Comparison of ENCODE assay signal across 22 mouse cellular contexts in genomic region chr2:178949103-178949502, GRCm38 (mm10).
DNase-seq lines count a peak whose midpoint lies in the region; ATAC-seq lines count a peak whose summit lies in the region.
"Had no signal": no experiment of that assay in that cellular context is flagged by ENCODE, and none has a peak within 500 bp of the region (broad histone marks: within the 10 kb centered on the region; RNA-seq: fewer than 3 reads in every experiment).

No protein-coding gene starts in this region.

- no peak for ATAC-seq in hindbrain, embryonic 12.5 days (ENCODE audit: low FRiP score)
- peak; percentile 54 for ATAC-seq in midbrain, embryonic 12.5 days (ENCODE audit: low FRiP score, low read depth)
- ATAC-seq in midbrain, embryonic 15.5 days (replicated peaks), result no peak
- no peak for ATAC-seq in midbrain, embryonic 14.5 days (ENCODE audit: low FRiP score, low TSS enrichment)
- ATAC-seq: Patski had no signal

- 24% methylated on average over 4 of the region's 4 CpGs for WGBS in hindbrain, embryonic 10.5 days
- 17% methylated on average over 4 of the region's 4 CpGs for WGBS in hindbrain, embryonic 12.5 days
- WGBS in midbrain, embryonic 12.5 days, result 31% methylated on average over 4 of the region's 4 CpGs
- WGBS in midbrain, embryonic 15.5 days, result 23% methylated on average over 4 of the region's 4 CpGs
- 24% methylated on average over 4 of the region's 4 CpGs for WGBS in midbrain, embryonic 14.5 days

- 0 out of 2 replicates have a peak overlapping the region, but pooled peaks have one; percentile 23 for H3K27ac ChIP-seq in hindbrain, embryonic 10.5 days
- no peak overlapping the region for H3K27ac ChIP-seq in hindbrain, embryonic 12.5 days
- no peak overlapping the region for H3K27ac ChIP-seq in midbrain, embryonic 12.5 days (replicated peaks)
- H3K27ac ChIP-seq in midbrain, embryonic 15.5 days, result no peak overlapping the region
- no peak overlapping the region for H3K27ac ChIP-seq in midbrain, embryonic 14.5 days (replicated peaks; ENCODE audit: low read depth, low read length)

- no peaks in the 10 kb centered on the region for H3K9me3 ChIP-seq in hindbrain, embryonic 10.5 days
- H3K9me3 ChIP-seq in hindbrain, embryonic 12.5 days (replicated peaks), result no peaks in the 10 kb centered on the region
- no peaks in the 10 kb centered on the region for H3K9me3 ChIP-seq in midbrain, embryonic 12.5 days
- no peaks in the 10 kb centered on the region for H3K9me3 ChIP-seq in midbrain, embryonic 15.5 days
- H3K9me3 ChIP-seq in midbrain, embryonic 14.5 days (ENCODE audit: control insufficient read depth, low read length), result no peaks in the 10 kb centered on the region

- H3K4me3 ChIP-seq in hindbrain, embryonic 10.5 days, result no peak overlapping the region
- no peak overlapping the region for H3K4me3 ChIP-seq in hindbrain, embryonic 12.5 days
- H3K4me3 ChIP-seq in midbrain, embryonic 12.5 days, result no peak overlapping the region
- H3K4me3 ChIP-seq in midbrain, embryonic 15.5 days, result no peak overlapping the region
- H3K4me3 ChIP-seq in midbrain, embryonic 14.5 days (replicated peaks; ENCODE audit: low read depth, low read length), result no peak overlapping the region
- H3K4me3 ChIP-seq: erythroblast, embryonic 14.5 days; myocyte had no signal

- H3K4me1 ChIP-seq in hindbrain, embryonic 10.5 days (replicated peaks), result peaks cover 15% of the 10 kb centered on the region
- peaks cover 8% of the 10 kb centered on the region for H3K4me1 ChIP-seq in hindbrain, embryonic 12.5 days
- peaks cover 23% of the 10 kb centered on the region for H3K4me1 ChIP-seq in midbrain, embryonic 12.5 days
- H3K4me1 ChIP-seq in midbrain, embryonic 15.5 days, result peaks cover 14% of the 10 kb centered on the region
- H3K4me1 ChIP-seq in midbrain, embryonic 14.5 days (ENCODE audit: control insufficient read depth, insufficient read depth, low read length), result peaks cover 15% of the 10 kb centered on the region

- H3K4me2 ChIP-seq in hindbrain, embryonic 12.5 days (replicated peaks), result no peak overlapping the region
- no peak overlapping the region for H3K4me2 ChIP-seq in midbrain, embryonic 12.5 days (replicated peaks)
- no peak overlapping the region for H3K4me2 ChIP-seq in midbrain, embryonic 15.5 days
- no peak overlapping the region for H3K4me2 ChIP-seq in midbrain, embryonic 14.5 days (ENCODE audit: low read length)
- H3K4me2 ChIP-seq: liver, embryonic 11.5 days had no signal

- no peak for DNase-seq in hindbrain, embryonic 10.5 days (ENCODE audit: low spot score)
- peak; percentile 5 for DNase-seq in WW6 (ENCODE audit: low read depth, low spot score)
- peak; percentile 26 for DNase-seq in midbrain, embryonic 14.5 days
- DNase-seq in heart, adult 9 months (ENCODE audit: low spot score in 2 of 2), result no peak
- DNase-seq: adrenal gland, postnatal 36 days; cerebellum, adult 11-12 months; cerebellum, postnatal 14 days; gastrocnemius, postnatal 14 days; heart, adult 18-20 months; heart, postnatal 36 days; kidney, adult 11 months; kidney, postnatal 14 days; left cerebral cortex, postnatal 4 days; lung, postnatal 14 days; right cerebral cortex, postnatal 25 days had no signal

- H3K27me3 ChIP-seq in hindbrain, embryonic 10.5 days (ENCODE audit: insufficient read depth, poor library complexity, severe bottlenecking), result no peaks in the 10 kb centered on the region
- no peaks in the 10 kb centered on the region for H3K27me3 ChIP-seq in hindbrain, embryonic 12.5 days
- no peaks in the 10 kb centered on the region for H3K27me3 ChIP-seq in midbrain, embryonic 12.5 days
- H3K27me3 ChIP-seq in midbrain, embryonic 15.5 days (replicated peaks), result no peaks in the 10 kb centered on the region
- no peaks in the 10 kb centered on the region for H3K27me3 ChIP-seq in midbrain, embryonic 14.5 days (ENCODE audit: control insufficient read depth, insufficient read depth, low read length)
- H3K27me3 ChIP-seq: Patski had no signal

- H3K9ac ChIP-seq in hindbrain, embryonic 12.5 days, result no peak overlapping the region
- no peak overlapping the region for H3K9ac ChIP-seq in midbrain, embryonic 12.5 days (replicated peaks)
- H3K9ac ChIP-seq in midbrain, embryonic 15.5 days, result no peak overlapping the region
- H3K9ac ChIP-seq in midbrain, embryonic 14.5 days (replicated peaks; ENCODE audit: low read length), result no peak overlapping the region

- H3K36me3 ChIP-seq in hindbrain, embryonic 10.5 days, result no peaks in the 10 kb centered on the region
- no peaks in the 10 kb centered on the region for H3K36me3 ChIP-seq in hindbrain, embryonic 12.5 days
- H3K36me3 ChIP-seq in midbrain, embryonic 12.5 days, result no peaks in the 10 kb centered on the region
- H3K36me3 ChIP-seq in midbrain, embryonic 15.5 days (replicated peaks), result no peaks in the 10 kb centered on the region
- H3K36me3 ChIP-seq in midbrain, embryonic 14.5 days (ENCODE audit: control insufficient read depth, insufficient read depth, low read length), result no peaks in the 10 kb centered on the region

Comparison
In these comparisons a context has a peak if more than half of its experiments do, and no peak if none do; other contexts are left out.
1. DNase-seq: peak in WW6 (single experiment) and midbrain, embryonic 14.5 days (single experiment); none in hindbrain, embryonic 10.5 days (single experiment) and heart, adult 9 months (0 of 2).